Comparison of ENCODE assay signal across 21 mouse cellular contexts in genomic region chr19:37815627-37816026, GRCm38 (mm10).
A peak's percentile ranks its signal among the peaks of the same experiment; 100 is the strongest.
DNase-seq lines count a peak whose midpoint lies in the region; ATAC-seq lines count a peak whose summit lies in the region.
"Had no signal": no experiment of that assay in that cellular context is flagged by ENCODE, and none has a peak within 500 bp of the region (broad histone marks: within the 10 kb centered on the region; RNA-seq: fewer than 3 reads in every experiment).

No protein-coding gene starts in this region.

- H3K27ac ChIP-seq in kidney, embryonic 15.5 days = no peak overlapping the region
- no peak overlapping the region for H3K27ac ChIP-seq in forebrain, embryonic 14.5 days (ENCODE audit: low read depth, low read length)
- H3K27ac ChIP-seq: embryonic facial prominence, embryonic 12.5 days; gastrocnemius, adult 2 months; heart, embryonic 13.5 days; hindbrain, embryonic 12.5 days; hindbrain, postnatal 0 days had no signal

- WGBS in kidney, embryonic 15.5 days = 60% methylated on average over 2 of the region's 2 CpGs
- WGBS in forebrain, embryonic 14.5 days = 67% methylated on average over 2 of the region's 2 CpGs

- no peak overlapping the region for H3K4me2 ChIP-seq in kidney, embryonic 15.5 days
- no peak overlapping the region for H3K4me2 ChIP-seq in forebrain, embryonic 14.5 days (ENCODE audit: low read length)
- H3K4me2 ChIP-seq: embryonic facial prominence, embryonic 12.5 days; hindbrain, embryonic 12.5 days had no signal

- no peak overlapping the region for H3K4me3 ChIP-seq in kidney, embryonic 15.5 days (replicated peaks)
- H3K4me3 ChIP-seq in forebrain, embryonic 14.5 days (ENCODE audit: low read depth, low read length) = no peak overlapping the region
- H3K4me3 ChIP-seq: embryonic facial prominence, embryonic 12.5 days; gastrocnemius, adult 2 months; heart, embryonic 13.5 days; hindbrain, embryonic 12.5 days had no signal

- H3K9ac ChIP-seq in kidney, embryonic 15.5 days = no peak overlapping the region
- H3K9ac ChIP-seq in forebrain, embryonic 14.5 days (ENCODE audit: low read length) = no peak overlapping the region
- H3K9ac ChIP-seq: embryonic facial prominence, embryonic 12.5 days; heart, embryonic 13.5 days; hindbrain, embryonic 12.5 days had no signal

- H3K27me3 ChIP-seq in kidney, embryonic 15.5 days = no peaks in the 10 kb centered on the region
- H3K27me3 ChIP-seq in forebrain, embryonic 14.5 days (replicated peaks; ENCODE audit: control insufficient read depth, insufficient read depth, low read length) = no peaks in the 10 kb centered on the region
- H3K27me3 ChIP-seq: embryonic facial prominence, embryonic 12.5 days; heart, embryonic 13.5 days; Patski had no signal

- H3K36me3 ChIP-seq in kidney, embryonic 15.5 days = no peaks in the 10 kb centered on the region
- H3K36me3 ChIP-seq in forebrain, embryonic 14.5 days (ENCODE audit: control insufficient read depth, insufficient read depth, low read length) = no peaks in the 10 kb centered on the region
- H3K36me3 ChIP-seq: embryonic facial prominence, embryonic 12.5 days; heart, embryonic 13.5 days; hindbrain, embryonic 12.5 days had no signal

- DNase-seq in embryo, embryonic 10.5 days (ENCODE audit: low spot score) = peak; percentile 21
- DNase-seq in embryo, embryonic 11 days = no peak
- DNase-seq in kidney, adult 8-10 months = no peak
- peak; percentile 17 for DNase-seq in mesoderm, embryonic 11.5 days (ENCODE audit: low read depth, low spot score)
- DNase-seq in liver = no peak
- DNase-seq in forebrain, embryonic 14.5 days (ENCODE audit: low spot score) = no peak
- DNase-seq: adrenal gland, postnatal 14 days; cerebellum, adult 11-12 months; cerebellum, adult 9-10 months; cerebellum, postnatal 25 days; gastrocnemius, adult 2 months; gastrocnemius, postnatal 25 days; heart, postnatal 4 days had no signal

- peaks cover 21% of the 10 kb centered on the region for H3K4me1 ChIP-seq in kidney, embryonic 15.5 days
- no peaks in the 10 kb centered on the region for H3K4me1 ChIP-seq in forebrain, embryonic 14.5 days (ENCODE audit: control insufficient read depth, insufficient read depth, low read length)

- H3K9me3 ChIP-seq in kidney, embryonic 15.5 days (replicated peaks) = no peaks in the 10 kb centered on the region
- no peaks in the 10 kb centered on the region for H3K9me3 ChIP-seq in forebrain, embryonic 14.5 days (replicated peaks; ENCODE audit: control insufficient read depth, low read length)
- H3K9me3 ChIP-seq: embryonic facial prominence, embryonic 12.5 days; heart, embryonic 13.5 days; hindbrain, embryonic 12.5 days had no signal

- peak; percentile 71; the same call in 1 of the 2 replicates for ATAC-seq in kidney, embryonic 15.5 days (replicated peaks; ENCODE audit: low FRiP score)
- ATAC-seq in forebrain, embryonic 14.5 days = no peak
- ATAC-seq: activated CD4-positive, CD25-positive, alpha-beta regulatory T cell, adult 4 months; forebrain, embryonic 16.5 days; hindbrain, postnatal 0 days; Patski had no signal

Comparison
In these comparisons a context has a peak if more than half of its experiments do, and no peak if none do; other contexts are left out.
1. DNase-seq: peak in embryo, embryonic 10.5 days (single experiment) and mesoderm, embryonic 11.5 days (single experiment); none in embryo, embryonic 11 days (single experiment), kidney, adult 8-10 months (0 of 2), liver (single experiment) and forebrain, embryonic 14.5 days (single experiment).